Mouse (Mus musculus) activated CD4-positive, CD25-positive, alpha-beta regulatory T cell, adult 9 weeks (primary cell): Measurements from ENCODE around the gene Svs3b. TPM values are rescaled to one million over a fixed set of nuclear protein-coding genes. Genes with fewer than 3 reads are reported as not detected.

Source experiments
- polyA plus RNA-seq: library from polyadenylated mRNA; unstranded; fragments of 100-300 nt; shearing (Covaris generic); gene quantifications from one replicate; pipeline ENCODE4 v1.2.1, GENCODE M21; 2017

The Svs3b gene
- polyA plus RNA-seq = not detected

GRCm38 (mm10) chr2:164256540-164256939, at the start of gene Svs3b:
Gene Svs3b (minus strand): TSS chr2:164256640.

GRCm38 (mm10) chr2:164288968-164289367, 32.5 kb upstream of the Svs3b start, which contains the start of gene Svs3a:
Gene Svs3a (plus strand): TSS chr2:164289268.

DNA sequence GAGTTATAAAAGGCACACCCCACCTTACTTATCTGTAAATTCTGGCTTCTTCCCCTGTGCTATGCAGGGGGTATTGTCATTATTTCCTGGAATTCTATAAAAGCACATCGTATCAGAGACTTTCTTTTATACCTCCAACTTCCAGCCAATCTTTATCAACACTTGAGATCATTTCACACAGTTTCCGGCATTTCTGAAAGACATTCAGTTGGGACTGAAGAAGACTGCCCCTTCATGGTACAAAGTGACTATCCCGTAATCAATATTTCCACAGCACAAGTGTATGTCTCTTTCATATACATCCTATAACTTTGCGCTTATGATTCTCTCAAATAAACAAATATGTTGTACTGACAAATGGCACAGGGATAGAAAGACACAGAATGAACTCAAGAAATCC, 21.9 kb upstream of the Svs3b start, which contains the start of gene Svs4:
TSS of gene Svs4 (minus strand) at position 101 of the 400 bp plus-strand sequence.

GRCm38 (mm10) chr2:164238366-164238765, 18.1 kb downstream of the Svs3b start, which contains the start of gene Svs2:
Gene Svs2 (minus strand): TSS chr2:164238466.

GRCm38 (mm10) chr2:164221522-164221921, 34.9 kb downstream of the Svs3b start, which contains the start of gene Wfdc15b:
Gene Wfdc15b (minus strand): TSS chr2:164221660.

Other genes with a start within 250 kb of the Svs3b start
- gene Pabpc1l, start 231.2 kb downstream of the Svs3b start, polyA plus RNA-seq = 4.6 TPM
- gene Stk4, start 186.3 kb downstream of the Svs3b start, polyA plus RNA-seq = 309 TPM
- gene Tomm34, start 185.5 kb downstream of the Svs3b start, polyA plus RNA-seq = 147 TPM
- not detected for gene Kcns1, start 85.5 kb downstream of the Svs3b start, polyA plus RNA-seq
- gene Wfdc5, start 73.9 kb downstream of the Svs3b start, polyA plus RNA-seq = not detected
- gene Wfdc12, start 66.0 kb downstream of the Svs3b start, polyA plus RNA-seq = not detected
- not detected for gene Wfdc15a, start 56.5 kb downstream of the Svs3b start, polyA plus RNA-seq
- gene Wfdc15b, start 35.0 kb downstream of the Svs3b start, polyA plus RNA-seq = not detected
- not detected for gene Svs2, start 18.2 kb downstream of the Svs3b start, polyA plus RNA-seq
- gene Svs4, start 21.8 kb upstream of the Svs3b start, polyA plus RNA-seq = not detected
- gene Svs3a, start 32.6 kb upstream of the Svs3b start, polyA plus RNA-seq = not detected
- gene Svs6, start 60.1 kb upstream of the Svs3b start, polyA plus RNA-seq = not detected
- gene Svs5, start 76.1 kb upstream of the Svs3b start, polyA plus RNA-seq = not detected
- gene Slpi, start 132.5 kb upstream of the Svs3b start, polyA plus RNA-seq = 5.0 TPM
- not detected for gene Rbpjl, start 146.5 kb upstream of the Svs3b start, polyA plus RNA-seq
- gene Matn4, start 148.5 kb upstream of the Svs3b start, polyA plus RNA-seq = not detected
- gene Sdc4, start 187.2 kb upstream of the Svs3b start, polyA plus RNA-seq = 36.4 TPM
- gene Sys1, start 200.3 kb upstream of the Svs3b start, polyA plus RNA-seq = 23.4 TPM
- gene Gm20458, start 204.3 kb upstream of the Svs3b start, polyA plus RNA-seq = 2.2 TPM
- gene Trp53tg5, start 217.1 kb upstream of the Svs3b start, polyA plus RNA-seq = 0.31 TPM
- 5.9 TPM for gene Dbndd2, start 229.5 kb upstream of the Svs3b start, polyA plus RNA-seq
- gene Pigt, start 240.9 kb upstream of the Svs3b start, polyA plus RNA-seq = 37.1 TPM